Mouse (Mus musculus): ENCODE results near the gene Rbp2.

- TF ChIP-seq CTCF (IDR thresholded peaks at IDR 0.05; ENCODE audit: low read depth, low read length): peak; percentile 71
- no peak for TF ChIP-seq POLR2A (IDR thresholded peaks at IDR 0.05; ENCODE audit: insufficient read depth, low read length)
- no peak for TF ChIP-seq EP300 (IDR thresholded peaks at IDR 0.05; ENCODE audit: insufficient read depth, low read depth, low read length)
Measured at GRCm38 (mm10) chr9:98442638-98443037, 43.3 kb upstream of the Rbp2 start.
